Mouse (Mus musculus) limb, embryonic 15.5 days (tissue): ENCODE measurements around the gene Mecom. TPM values are rescaled to one million over a fixed set of nuclear protein-coding genes. Genes with fewer than 3 reads are reported as not detected.

Experiments used
- ATAC-seq: fragments of 200-750 bp; cut with Nextera tagmentation; 2 replicates; pipeline ENCODE4 v1.8.0; 2017; ENCODE audit warnings: low read depth, moderate TSS enrichment; ENCODE audit not compliant: insufficient number of reproducible peaks, low FRiP score, low TSS enrichment
- H3K27ac ChIP-seq: fragments of 300-500 bp; sonication (generic); 2 replicates; pipeline ENCODE4 v1.5.1; 2015; ENCODE audit warnings: moderate library complexity, mild to moderate bottlenecking, inconsistent platforms
- H3K27me3 ChIP-seq: fragments of 300-500 bp; sonication (generic); 2 replicates; pipeline ENCODE4 v1.6.1; 2015; ENCODE audit warnings: inconsistent platforms
- H3K36me3 ChIP-seq: fragments of 300-500 bp; sonication (generic); 2 replicates; pipeline ENCODE4 v1.6.1; 2015; ENCODE audit warnings: inconsistent platforms
- H3K4me1 ChIP-seq: fragments of 300-500 bp; sonication (generic); 2 replicates; pipeline ENCODE4 v1.6.1; 2015; ENCODE audit warnings: inconsistent platforms
- H3K4me2 ChIP-seq: fragments of 300-500 bp; sonication (generic); 2 replicates; pipeline ENCODE4 v1.6.1; 2015; ENCODE audit warnings: mild to moderate bottlenecking, inconsistent platforms
- H3K4me3 ChIP-seq: fragments of 300-500 bp; sonication (generic); 2 replicates; pipeline ENCODE4 v1.5.1; 2015; ENCODE audit warnings: mild to moderate bottlenecking, inconsistent platforms
- H3K9ac ChIP-seq: fragments of 300-500 bp; sonication (generic); 2 replicates; pipeline ENCODE4 v1.6.1; 2015; ENCODE audit warnings: inconsistent platforms
- H3K9me3 ChIP-seq: fragments of 300-500 bp; sonication (generic); 2 replicates; pipeline ENCODE4 v1.6.1; 2016; ENCODE audit warnings: inconsistent platforms
- WGBS: fragments of 180-500 bp; shearing (Covaris S2); methylation state at CpG from one replicate; pipeline ENCODE4 v1.1.7; 2015; 5-methylcytosine and 5-hydroxymethylcytosine counted together
- polyA plus RNA-seq: library from polyadenylated mRNA; unstranded; fragments of >200 nt; fragmentation: Nextera tagmentation; extraction: Ambion mirVana; gene quantifications from 2 replicates; pipeline ENCODE4 v1.2.1, GENCODE M21; 2015

Gene Mecom
- polyA plus RNA-seq, 1 experiment from 2014 or later = 38.4 TPM

DNA sequence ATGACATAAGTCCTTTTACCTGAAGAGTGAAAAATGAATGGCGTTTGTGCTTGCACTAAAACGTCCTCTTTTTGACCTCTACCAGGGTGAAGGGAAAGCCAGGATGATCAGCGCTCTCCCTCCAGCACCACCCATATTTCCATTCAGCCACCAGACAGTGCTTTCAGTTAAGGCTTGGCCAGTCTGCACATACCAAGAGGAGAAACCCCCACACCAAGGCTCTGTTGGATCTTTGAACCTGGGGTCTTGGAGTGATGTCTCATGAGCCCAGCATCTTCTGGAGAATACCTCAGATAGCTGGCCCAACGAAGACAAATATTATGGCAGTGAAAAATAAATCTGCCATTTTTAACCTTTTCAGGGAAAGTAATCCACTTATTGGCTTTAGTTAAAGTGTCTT lies 488.2 kb downstream of the Mecom start:
- Histone ChIP-seq H3K4me1 (no peaks in the 10 kb centered on the region), H3K36me3 (no peaks in the 10 kb centered on the region), H3K27ac (no peak overlapping the region), H3K4me2 (no peak overlapping the region), H3K27me3 (no peaks in the 10 kb centered on the region), H3K9ac (no peak overlapping the region), H3K4me3 (no peak overlapping the region), H3K9me3 (no peaks in the 10 kb centered on the region)
- 80% methylated on average over 4 of the region's 4 CpGs for WGBS
- ATAC-seq = no peak

- Histone ChIP-seq H3K27ac (no peak overlapping the region), H3K4me3 (no peak overlapping the region), H3K27me3 (no peaks in the 10 kb centered on the region), H3K9me3 (no peaks in the 10 kb centered on the region), H3K36me3 (no peaks in the 10 kb centered on the region), H3K9ac (no peak overlapping the region), H3K4me2 (no peak overlapping the region), H3K4me1 (no peaks in the 10 kb centered on the region)
- 91% methylated on average over 6 of the region's 6 CpGs for WGBS
- no peak for ATAC-seq
These were observed 496.5 kb downstream of the Mecom start for GRCm38 (mm10) chr3:30051287-30051686.

DNA sequence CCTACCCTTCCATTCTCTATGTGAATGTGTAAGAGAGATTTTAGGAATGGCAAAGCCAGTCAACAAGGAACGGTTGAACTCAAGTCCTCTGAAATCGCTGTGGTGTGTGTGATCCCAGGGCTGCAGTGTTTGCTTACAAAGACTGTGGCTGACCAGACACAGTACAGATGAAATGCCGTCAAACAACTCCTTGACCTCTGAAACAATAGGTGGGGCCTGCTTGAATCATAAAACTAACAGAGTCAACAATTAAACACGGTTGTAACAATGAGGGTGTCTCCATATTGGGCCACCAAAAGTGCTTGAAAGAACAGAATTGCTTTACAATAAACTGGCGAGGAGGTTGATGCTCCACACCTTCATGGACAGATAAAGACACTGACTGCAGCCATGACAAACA lies 497.0 kb downstream of the Mecom start:
- no peak for ATAC-seq
- no peaks in the 10 kb centered on the region for H3K36me3 ChIP-seq
- H3K4me1 ChIP-seq = no peaks in the 10 kb centered on the region
- WGBS = 67% methylated on average over 5 of the region's 5 CpGs
- H3K9ac ChIP-seq = no peak overlapping the region
- no peaks in the 10 kb centered on the region for H3K9me3 ChIP-seq
- no peak overlapping the region for H3K4me3 ChIP-seq
- no peaks in the 10 kb centered on the region for H3K27me3 ChIP-seq
- H3K27ac ChIP-seq = no peak overlapping the region
- no peak overlapping the region for H3K4me2 ChIP-seq

GRCm38 (mm10) chr3:30048792-30049191 lies 499.0 kb downstream of the Mecom start:
- H3K27ac ChIP-seq = no peak overlapping the region
- H3K27me3 ChIP-seq = no peaks in the 10 kb centered on the region
- H3K4me1 ChIP-seq = no peaks in the 10 kb centered on the region
- no peak for ATAC-seq
- 69% methylated on average over 5 of the region's 5 CpGs for WGBS
- no peaks in the 10 kb centered on the region for H3K36me3 ChIP-seq
- no peak overlapping the region for H3K4me3 ChIP-seq
- no peak overlapping the region for H3K4me2 ChIP-seq
- no peak overlapping the region for H3K9ac ChIP-seq
- no peaks in the 10 kb centered on the region for H3K9me3 ChIP-seq

- H3K4me1 ChIP-seq = no peaks in the 10 kb centered on the region
- H3K4me3 ChIP-seq = no peak overlapping the region
- H3K27me3 ChIP-seq = no peaks in the 10 kb centered on the region
- 71% methylated on average over 4 of the region's 4 CpGs for WGBS
- H3K9me3 ChIP-seq = no peaks in the 10 kb centered on the region
- no peak for ATAC-seq
- H3K9ac ChIP-seq = no peak overlapping the region
- no peak overlapping the region for H3K4me2 ChIP-seq
- H3K36me3 ChIP-seq = no peaks in the 10 kb centered on the region
- H3K27ac ChIP-seq = no peak overlapping the region
These were observed 499.7 kb downstream of the Mecom start for GRCm38 (mm10) chr3:30048157-30048556.

DNA sequence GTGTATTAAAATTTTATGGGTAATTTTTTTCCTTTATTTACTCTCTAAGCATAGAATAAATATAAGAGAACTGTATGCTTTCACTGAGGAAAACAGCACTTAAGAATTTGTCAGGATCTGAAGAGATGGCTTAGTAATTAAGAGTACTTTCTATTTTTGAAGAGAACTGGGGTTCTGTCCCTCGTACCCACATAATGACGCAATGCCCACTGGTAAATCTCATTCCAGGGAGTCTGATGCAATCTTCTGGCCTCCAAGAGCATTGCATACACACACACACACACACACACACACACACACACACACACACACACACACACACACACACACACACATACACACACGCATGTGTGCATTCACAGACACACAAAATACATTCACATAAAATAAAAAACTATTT lies 504.3 kb downstream of the Mecom start:
- ATAC-seq = no peak
- 80% methylated on average over 3 of the region's 3 CpGs for WGBS
- Histone ChIP-seq H3K36me3 (no peaks in the 10 kb centered on the region), H3K4me3 (no peak overlapping the region), H3K27ac (no peak overlapping the region), H3K9ac (no peak overlapping the region), H3K9me3 (no peaks in the 10 kb centered on the region), H3K4me2 (no peak overlapping the region), H3K4me1 (no peaks in the 10 kb centered on the region), H3K27me3 (no peaks in the 10 kb centered on the region)

DNA sequence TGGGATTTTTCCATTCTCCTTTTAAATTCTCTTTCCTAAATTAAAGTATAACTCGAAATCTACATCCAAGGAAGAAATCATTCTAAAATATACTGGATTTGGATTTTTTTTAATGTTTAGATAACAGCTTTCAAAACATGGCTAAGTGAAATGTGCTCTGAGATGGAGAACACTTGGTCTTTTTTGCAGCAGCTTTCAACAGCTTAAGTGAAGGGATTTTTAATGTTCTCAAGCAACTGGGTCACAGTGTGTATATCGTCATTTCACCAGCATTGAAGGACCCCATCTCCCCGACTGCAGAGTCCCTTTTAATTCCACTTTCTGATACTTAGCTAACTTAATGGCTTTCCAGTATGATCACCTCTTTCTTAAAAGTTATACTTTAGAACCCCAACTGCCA lies 509.3 kb downstream of the Mecom start:
- Histone ChIP-seq H3K9me3 (no peaks in the 10 kb centered on the region), H3K27ac (no peak overlapping the region), H3K4me2 (no peak overlapping the region), H3K4me3 (no peak overlapping the region), H3K27me3 (no peaks in the 10 kb centered on the region), H3K36me3 (no peaks in the 10 kb centered on the region), H3K4me1 (no peaks in the 10 kb centered on the region), H3K9ac (no peak overlapping the region)
- ATAC-seq = no peak
- 55% methylated on average over 3 of the region's 3 CpGs for WGBS

DNA sequence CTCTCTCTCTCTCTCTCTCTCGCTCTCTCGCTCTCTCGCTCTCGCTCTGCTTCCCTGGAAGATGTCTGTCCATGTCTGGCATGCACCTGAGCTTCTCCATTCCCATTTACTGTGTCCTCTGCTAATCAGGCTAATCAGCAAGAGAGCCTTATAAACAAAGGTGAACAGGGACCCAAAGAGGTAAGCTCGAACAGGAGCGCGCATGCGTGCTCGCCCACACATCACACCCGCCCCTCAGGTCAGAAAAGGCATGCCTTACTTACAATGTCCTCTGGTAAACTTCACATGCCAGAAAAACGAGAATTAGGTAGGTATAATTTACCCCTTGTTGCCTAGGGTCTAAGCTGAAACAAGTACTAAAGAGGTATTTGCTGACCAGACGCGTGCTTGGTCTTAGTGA lies 527.8 kb downstream of the Mecom start:
- H3K9ac ChIP-seq = no peak overlapping the region
- no peaks in the 10 kb centered on the region for H3K27me3 ChIP-seq
- 81% methylated on average over 13 of the region's 13 CpGs for WGBS
- no peaks in the 10 kb centered on the region for H3K36me3 ChIP-seq
- H3K27ac ChIP-seq = no peak overlapping the region
- H3K9me3 ChIP-seq = no peaks in the 10 kb centered on the region
- H3K4me1 ChIP-seq = peaks cover 18% of the 10 kb centered on the region
- H3K4me3 ChIP-seq = no peak overlapping the region
- ATAC-seq = no peak
- no peak overlapping the region for H3K4me2 ChIP-seq

DNA sequence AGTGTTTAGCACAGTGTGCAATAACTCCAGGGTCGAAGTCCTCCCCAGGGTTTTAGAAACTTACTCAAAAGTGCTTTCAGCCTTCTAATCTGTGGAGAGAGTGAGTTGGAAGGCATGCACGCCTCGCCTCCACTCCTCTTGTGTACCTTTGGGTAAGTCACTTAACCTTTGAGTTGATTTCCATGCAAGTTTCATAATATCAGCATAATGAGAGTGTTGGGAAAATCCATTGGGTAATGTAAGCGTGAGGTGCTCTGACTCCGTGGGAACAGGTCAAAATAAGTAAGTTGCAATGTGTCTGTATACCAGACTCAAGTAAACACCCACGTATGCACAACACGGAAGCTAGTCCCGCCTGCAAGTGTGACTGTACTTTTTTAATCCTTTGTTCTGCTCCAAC lies 528.4 kb downstream of the Mecom start:
- Histone ChIP-seq H3K9ac (no peak overlapping the region), H3K36me3 (no peaks in the 10 kb centered on the region), H3K9me3 (no peaks in the 10 kb centered on the region), H3K4me1 (peaks cover 18% of the 10 kb centered on the region), H3K4me3 (no peak overlapping the region), H3K27ac (no peak overlapping the region), H3K27me3 (no peaks in the 10 kb centered on the region), H3K4me2 (no peak overlapping the region)
- WGBS = 65% methylated on average over 8 of the region's 8 CpGs
- ATAC-seq = no peak

GRCm38 (mm10) chr3:30018202-30018601 lies 529.6 kb downstream of the Mecom start:
- H3K4me2 ChIP-seq = no peak overlapping the region; the same call in 1 of the 2 replicates
- no peak overlapping the region for H3K27ac ChIP-seq
- WGBS = 30% methylated on average over 12 of the region's 12 CpGs
- ATAC-seq = no peak
- H3K9me3 ChIP-seq = no peaks in the 10 kb centered on the region
- H3K27me3 ChIP-seq = no peaks in the 10 kb centered on the region
- H3K4me1 ChIP-seq = peaks cover 18% of the 10 kb centered on the region
- H3K9ac ChIP-seq = no peak overlapping the region
- no peaks in the 10 kb centered on the region for H3K36me3 ChIP-seq
- H3K4me3 ChIP-seq = no peak overlapping the region

DNA sequence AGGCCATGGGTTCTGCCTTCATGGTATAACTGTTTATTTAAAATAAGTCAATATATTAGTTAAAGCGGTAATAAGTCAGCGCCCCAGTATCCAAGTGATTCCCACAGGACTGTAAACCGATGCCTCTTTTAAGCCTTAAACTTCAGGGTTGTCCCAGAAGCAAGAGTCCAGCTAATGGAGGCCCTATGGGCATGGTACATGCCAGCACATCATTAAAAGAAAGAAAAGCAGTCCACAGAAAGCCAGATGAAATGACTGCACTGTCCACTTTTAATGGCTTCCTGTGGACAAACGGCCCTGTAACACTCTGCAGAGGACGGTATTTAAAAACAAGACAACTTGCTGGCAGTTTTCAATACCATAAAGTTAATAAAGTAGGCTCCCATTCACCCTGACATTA lies 531.0 kb downstream of the Mecom start:
- Histone ChIP-seq H3K9me3 (no peaks in the 10 kb centered on the region), H3K4me2 (no peak overlapping the region), H3K36me3 (no peaks in the 10 kb centered on the region), H3K9ac (no peak overlapping the region), H3K27ac (peak overlapping the region; percentile 18; the same call in 1 of the 2 replicates), H3K4me1 (peaks cover 18% of the 10 kb centered on the region), H3K4me3 (no peak overlapping the region), H3K27me3 (no peaks in the 10 kb centered on the region)
- no peak for ATAC-seq
- WGBS = 35% methylated on average over 5 of the region's 5 CpGs

DNA sequence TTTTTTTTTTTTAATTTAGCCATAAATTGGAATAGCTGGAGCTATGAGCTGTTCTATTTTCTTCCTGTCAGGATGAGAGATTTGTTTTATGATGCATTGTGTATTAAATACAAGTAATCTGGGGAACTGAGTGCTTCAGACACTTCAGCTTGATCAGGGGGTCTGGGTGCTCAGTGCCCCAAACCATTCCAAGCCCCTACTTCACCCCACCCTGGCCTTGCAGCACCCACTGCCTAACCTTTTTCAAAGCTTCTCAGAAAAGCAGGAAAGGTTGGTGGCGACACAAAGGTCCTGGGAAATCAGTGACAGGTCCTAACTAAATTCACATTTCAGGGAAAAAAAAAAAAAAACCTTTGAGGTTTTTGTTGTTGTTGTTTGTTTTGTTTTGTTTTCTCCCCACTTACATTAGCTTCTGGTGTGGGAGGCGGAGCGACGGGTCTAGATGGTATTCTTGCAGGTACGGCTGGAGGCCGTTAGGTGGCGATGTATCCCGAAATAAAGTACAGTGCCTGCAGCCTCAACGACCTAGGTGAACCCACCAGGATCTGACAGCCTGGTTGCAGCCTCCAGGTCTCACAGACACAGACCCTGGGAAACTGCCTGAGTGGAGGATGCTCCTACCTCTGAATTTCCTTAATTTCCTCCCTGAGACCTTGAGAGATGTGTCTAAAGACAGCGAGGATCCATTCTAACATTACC lies 532.7 kb downstream of the Mecom start:
- WGBS = 11% methylated on average over 10 of the region's 10 CpGs
- 0 out of 2 replicates have a peak overlapping the region, but pooled peaks have one; percentile 5 for H3K4me2 ChIP-seq
- H3K27me3 ChIP-seq = no peaks in the 10 kb centered on the region
- no peak overlapping the region for H3K4me3 ChIP-seq
- no peak overlapping the region for H3K9ac ChIP-seq
- no peaks in the 10 kb centered on the region for H3K9me3 ChIP-seq
- ATAC-seq = no peak
- peaks cover 18% of the 10 kb centered on the region for H3K4me1 ChIP-seq
- no peaks in the 10 kb centered on the region for H3K36me3 ChIP-seq
- H3K27ac ChIP-seq = no peak overlapping the region

GRCm38 (mm10) chr3:30014279-30014678 lies 533.5 kb downstream of the Mecom start:
- Histone ChIP-seq H3K4me1 (peaks cover 18% of the 10 kb centered on the region), H3K9ac (no peak overlapping the region), H3K9me3 (no peaks in the 10 kb centered on the region), H3K4me2 (no peak overlapping the region), H3K27ac (no peak overlapping the region), H3K36me3 (no peaks in the 10 kb centered on the region), H3K27me3 (no peaks in the 10 kb centered on the region), H3K4me3 (no peak overlapping the region)
- no peak for ATAC-seq
- 43% methylated on average over 1 of the region's 1 CpGs for WGBS
